Mouse (Mus musculus): Measurements from ENCODE around the gene Rab4b.
A peak's percentile ranks its signal among the peaks of the same experiment; 100 is the strongest.

The Rab4b gene

DNA sequence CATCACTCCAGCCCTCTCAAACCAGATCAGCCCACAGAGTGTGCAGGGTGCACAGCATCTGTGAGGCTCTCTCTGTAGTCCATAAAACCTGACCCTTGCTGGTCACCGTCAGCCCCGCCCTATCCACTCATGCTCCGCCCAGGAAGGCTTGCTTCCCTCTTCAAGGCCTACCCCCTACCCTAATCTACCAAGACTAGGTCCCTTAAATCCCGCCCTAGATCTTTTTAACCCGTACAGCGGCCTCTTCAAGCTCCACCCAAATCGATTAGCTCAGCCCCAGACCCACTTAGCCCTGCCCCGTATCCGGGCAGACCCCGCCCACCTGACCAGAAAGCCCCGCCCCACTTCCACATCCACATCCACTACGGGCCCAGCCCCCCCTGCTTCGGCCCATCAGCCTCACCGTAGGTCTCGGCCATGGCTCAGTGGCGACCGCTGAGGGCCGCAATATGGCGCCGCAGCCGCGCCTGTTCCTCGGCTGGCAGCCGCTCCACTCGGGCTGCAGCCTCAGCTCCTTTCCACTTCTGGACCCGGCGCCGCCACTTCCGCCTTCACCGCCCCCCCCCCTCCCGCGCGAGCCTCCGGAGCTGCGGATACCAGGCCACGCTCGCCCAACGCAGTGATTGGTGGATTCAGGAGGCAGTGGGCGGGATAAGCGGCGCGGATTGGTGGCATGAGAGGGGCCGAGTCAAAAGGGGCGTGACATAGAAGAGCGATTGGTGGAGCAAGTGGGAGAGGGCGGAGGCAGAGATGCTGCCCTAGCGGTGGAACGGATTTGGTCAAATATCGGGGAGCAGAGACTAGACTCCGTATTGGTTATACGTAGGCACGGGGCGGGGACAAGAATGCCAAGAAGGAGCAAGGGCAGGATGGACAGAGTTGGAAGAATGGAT, at the start of gene Rab4b:
Rab4b (minus strand) TSS at position 573 of the 893 bp plus-strand sequence.
- DNase-seq: peak; percentile 99 to 100

DNA sequence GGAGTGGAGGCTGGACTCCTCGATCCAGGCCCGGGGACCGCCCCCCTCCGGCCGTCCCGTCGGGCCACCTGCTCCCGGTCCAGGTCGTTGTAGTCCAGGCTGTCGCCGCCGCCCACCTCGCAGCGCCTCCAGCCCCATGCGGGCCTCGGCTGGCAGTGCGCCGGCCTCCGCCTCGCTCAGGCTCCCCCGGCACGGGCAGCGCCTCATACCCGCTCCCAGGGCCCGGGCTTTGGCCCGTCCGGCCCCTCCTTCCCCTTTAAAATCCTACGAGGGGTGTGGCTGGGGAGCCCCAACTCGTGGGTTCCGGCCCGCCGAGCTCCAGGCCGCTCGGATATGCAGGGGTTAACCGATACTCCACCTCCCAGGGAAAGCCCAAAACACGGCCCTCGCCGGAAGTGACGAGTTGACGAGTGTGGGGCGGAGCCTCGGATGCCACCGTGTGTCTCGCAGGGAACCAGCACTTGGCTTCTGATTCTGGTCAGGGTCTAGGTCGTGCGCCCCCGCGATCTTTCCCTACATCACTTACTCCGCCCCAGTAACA, 49.7 kb upstream of the Rab4b start, which contains the start of gene Itpkc:
Itpkc (minus strand) TSS at position 381 of the 541 bp plus-strand sequence.
- DNase-seq: peak; percentile 89 to 91

DNA sequence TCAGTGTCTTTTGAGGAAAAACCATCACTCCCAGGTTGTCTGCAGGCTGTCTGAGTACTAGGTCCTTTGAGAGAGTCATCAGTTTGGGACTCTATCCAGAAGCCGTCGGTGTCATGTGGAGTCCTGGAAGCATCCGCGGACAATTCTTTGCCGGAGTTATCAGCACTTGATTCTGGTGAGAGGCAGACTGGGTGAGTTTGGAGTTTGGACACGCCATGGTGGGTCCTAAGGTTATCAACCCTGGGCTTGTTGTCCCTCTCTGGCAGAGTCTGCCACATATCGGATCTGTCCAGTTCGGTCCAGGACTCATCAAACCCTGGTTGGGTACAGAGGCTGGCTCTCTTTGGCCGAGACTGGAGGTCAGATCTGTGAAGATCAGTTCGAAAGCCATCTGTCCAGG, 49.0 kb upstream of the Rab4b start:
- peak in 1 of 2 experiments; percentile 14 for DNase-seq

DNA sequence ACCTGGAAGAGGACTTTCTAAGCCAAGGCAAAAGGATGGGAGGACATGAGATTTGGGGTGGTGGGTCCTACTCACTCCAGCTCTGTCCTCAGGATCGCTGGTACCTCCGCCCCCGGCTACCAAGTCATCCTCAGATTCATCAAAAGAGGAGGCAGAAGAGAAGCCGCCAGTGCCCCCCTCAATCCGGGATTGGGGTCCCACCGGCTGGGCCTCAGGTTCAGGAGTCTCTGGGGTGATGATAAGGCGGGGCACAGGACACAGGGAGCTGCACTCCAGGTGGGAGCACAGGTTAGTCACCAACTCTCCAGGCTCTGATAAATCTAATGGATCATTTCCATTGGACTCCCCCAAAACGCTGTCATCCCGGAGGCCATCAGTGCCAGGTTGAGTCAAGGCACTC, 48.6 kb upstream of the Rab4b start:
- no peak for DNase-seq

DNA sequence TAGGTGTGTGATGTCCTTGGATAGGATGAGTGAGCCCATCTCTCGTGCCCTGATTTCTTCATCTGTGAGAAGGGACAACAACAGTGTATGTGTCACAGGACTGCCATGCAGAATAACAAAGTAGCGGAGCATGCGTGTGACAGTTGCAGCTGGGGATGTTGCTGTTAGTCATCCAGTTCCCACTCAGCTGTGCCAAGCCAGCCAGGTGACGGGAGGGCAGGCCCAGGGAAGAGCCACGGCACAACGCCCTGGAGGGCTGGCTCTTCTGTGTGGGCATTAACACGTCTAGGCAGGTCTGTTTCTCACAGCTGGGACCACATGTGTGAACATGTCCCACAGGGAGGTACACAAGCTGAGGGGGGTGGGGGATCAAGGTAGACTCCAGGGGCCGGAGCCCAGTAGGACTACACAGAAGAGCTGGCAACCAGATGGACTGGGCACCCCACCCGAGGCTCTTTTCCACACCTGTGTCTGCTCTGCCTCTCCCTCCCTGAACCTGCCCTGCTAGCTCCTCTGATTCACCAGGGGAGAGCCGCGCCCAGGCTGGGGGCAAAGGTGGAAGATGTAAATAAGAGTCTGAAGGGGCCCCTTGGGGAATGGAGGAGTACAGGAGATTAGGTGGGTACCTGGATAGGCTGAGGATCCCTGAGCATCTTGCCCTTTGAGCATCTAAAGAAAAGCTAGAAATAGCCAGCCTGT, 46.3 kb upstream of the Rab4b start:
- DNase-seq: no peak

DNA sequence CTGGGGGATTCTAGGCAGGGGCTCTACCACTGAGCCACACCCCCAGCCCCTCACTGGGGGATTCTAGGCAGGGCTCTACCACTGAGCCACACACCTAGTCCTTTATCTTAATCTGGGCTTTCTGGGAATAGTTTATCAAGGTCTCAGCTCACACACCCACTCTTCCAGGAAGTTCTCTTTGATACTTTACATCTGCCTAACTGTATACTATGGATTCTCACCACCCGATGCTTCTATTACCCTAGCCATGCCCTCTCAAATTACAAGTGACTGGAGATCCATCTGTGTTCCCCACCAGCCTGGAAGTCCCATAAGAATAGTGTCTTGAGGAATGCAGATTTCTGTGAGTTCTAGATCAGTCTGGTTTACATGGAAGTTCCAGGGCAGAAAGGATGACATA, 43.8 kb upstream of the Rab4b start:
- no peak for DNase-seq

DNA sequence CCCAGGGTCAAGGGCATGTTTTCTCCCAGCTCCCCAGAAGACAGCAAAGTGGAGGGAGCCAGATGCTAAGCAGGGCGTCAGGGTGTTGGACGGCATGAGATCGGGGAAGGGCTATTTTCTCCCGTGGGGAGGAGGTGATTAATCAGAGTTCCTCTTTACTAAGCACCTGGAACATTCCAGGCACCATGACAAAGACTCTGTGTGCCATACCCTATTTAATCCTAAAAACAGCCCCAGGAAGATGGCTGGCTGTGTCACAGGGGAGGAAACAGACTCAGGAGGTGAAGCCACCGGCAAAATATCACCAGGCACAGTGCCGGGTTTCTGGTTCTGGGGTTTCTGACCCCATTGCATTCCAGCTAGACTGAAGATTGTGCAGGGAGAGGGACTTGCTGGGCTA, 43.2 kb upstream of the Rab4b start:
- DNase-seq: no peak

DNA sequence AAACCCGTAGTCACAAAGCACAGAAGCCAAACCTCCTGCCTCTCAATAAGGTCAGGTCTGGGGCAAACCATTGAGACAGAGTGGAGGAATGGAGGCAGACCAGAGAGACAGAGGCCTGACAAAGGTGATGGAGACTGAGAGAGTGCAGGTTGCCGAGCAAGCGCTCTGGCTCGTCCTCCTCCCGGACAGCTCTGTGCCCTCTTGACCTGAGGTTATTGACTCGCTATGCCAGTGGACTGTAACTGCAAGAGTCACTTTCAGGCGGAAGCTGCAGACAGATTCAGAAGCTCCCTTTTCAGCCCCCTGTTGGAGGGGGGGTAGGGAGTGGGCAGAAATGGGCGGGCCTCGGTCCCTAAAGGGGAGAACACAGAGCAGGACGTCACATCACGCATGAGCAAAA, 41.2 kb upstream of the Rab4b start:
- DNase-seq: no peak

DNA sequence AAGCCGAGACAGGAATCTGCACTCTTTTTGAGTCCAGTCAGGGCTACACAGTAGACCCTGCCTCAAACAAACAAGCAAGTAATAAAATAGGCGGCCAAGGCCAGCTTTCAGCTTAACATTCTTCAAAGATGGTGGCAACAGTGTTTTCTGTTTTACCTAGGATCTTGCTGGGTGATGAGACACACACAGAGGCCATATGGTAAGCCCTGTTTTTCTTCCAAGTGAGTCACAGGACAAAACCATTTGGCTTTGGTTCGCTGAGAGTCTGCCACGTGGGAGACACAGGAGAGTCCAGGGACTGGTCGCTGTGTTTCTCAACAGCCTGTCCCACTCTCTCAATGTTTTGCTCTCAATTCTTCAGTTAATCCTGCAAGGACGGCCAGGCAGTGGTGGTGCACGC, 39.9 kb upstream of the Rab4b start:
- no peak for DNase-seq

DNA sequence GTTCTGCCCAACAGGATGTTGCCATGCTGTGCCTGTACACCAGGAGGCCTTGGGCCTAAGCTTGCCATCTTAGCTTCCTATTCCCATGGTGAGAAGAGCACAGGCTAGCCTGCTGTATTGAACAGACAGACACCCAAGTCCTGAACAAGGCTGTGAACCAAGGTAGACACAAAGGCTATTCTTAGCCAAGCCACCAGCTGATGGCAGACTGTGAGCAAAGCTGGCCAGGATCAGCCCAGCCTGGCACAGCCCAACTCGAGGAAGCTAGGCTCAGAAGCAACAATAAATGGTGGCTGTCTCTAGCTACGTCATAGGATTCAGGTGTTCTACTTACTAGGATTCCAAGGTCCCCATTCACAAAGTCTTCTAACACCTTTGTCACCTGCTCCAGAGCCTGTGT, 33.9 kb upstream of the Rab4b start:
- no peak for DNase-seq

DNA sequence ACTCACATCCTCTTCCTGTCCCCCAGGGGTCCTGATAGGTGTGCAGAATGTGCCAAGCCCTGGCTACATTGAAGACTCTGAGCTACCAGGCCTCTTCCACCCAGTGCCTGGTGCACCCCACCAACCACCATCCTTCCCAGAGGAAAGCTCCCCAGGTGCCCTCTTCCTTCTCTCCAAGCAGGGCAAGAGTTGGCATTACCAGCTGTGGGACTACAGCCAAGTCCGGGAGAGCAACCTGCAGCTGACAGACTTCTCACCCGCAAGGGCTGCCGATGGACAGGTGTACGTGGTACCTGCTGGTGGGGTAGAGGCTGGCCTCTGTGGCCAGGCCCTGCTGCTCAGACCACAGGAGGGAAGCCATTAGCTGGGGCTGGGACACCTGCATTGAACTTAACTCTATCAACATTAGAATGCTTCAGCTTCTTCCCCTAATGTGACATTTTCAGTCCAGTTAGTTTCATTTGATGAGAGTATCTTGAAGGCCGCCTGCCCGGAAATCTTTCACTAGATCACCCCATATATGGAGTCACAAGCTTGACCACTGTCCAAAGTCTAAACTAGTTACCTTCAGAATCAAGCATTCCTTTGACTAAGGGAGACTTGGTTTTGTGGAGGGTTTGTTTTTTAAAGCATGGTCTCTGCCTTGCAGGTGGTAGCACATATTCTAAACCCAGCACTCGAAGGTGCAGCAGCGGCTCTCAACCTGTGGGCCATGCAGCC, 25.2 kb upstream of the Rab4b start:
- DNase-seq: peak; percentile 34 to 47

DNA sequence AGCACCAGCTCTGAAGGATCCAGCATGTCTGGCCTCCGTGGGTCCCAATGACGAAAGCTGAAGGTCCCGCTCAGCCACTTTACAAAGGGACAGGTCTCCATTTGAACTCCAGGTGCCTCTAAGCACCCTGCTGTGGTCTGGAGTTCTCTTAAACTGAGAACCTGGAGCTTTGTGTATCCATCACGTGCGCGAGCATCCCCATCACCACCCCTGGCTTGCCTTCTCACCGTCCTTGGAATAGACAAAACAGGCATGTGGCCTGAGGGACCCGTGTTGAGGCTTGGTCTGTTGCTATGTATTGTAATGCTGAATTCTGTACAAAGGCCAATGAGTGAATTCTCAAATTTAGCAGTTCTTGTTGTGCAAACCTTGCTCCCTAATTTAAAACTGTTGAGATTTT, 20.1 kb upstream of the Rab4b start:
- no peak for DNase-seq

DNA sequence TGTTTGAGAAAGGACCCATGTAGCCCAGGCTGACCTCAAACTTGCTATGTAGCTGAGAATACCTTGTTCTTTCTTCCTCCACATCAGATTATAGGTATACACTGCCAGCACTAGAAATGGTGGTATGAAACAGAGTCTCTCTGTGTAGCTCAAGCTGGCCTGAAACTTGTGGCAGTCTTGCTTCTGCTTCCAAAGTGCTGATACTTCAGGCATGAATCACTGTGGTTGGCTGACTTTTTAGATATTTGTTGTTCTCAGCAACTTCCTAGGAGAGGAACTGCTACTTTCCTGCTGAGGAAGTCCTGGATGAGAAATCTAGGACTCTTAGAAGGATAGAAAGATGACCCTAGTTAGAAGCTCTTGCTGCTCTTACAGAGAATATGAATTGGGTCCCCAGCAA, 19.7 kb upstream of the Rab4b start:
- DNase-seq: no peak

DNA sequence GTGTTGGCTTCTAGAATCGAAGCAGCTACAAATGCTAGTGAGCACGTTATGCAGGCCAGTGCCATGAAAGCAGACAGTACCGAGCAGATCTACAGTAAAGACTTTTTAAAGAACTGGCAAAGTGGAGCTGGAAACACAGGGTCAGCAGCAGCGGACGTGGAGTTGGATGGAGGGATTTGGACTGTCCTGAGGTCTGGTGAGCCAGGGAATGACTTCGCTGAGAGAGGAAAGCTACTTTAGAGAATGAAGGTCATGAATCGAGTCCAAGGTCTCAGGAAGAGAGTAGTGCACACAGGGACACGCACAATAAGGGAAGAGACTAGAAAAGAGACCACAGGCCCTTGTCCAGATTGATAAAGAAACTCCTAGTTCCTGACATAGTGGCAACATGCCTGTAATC, 18.9 kb upstream of the Rab4b start:
- no peak for DNase-seq

DNA sequence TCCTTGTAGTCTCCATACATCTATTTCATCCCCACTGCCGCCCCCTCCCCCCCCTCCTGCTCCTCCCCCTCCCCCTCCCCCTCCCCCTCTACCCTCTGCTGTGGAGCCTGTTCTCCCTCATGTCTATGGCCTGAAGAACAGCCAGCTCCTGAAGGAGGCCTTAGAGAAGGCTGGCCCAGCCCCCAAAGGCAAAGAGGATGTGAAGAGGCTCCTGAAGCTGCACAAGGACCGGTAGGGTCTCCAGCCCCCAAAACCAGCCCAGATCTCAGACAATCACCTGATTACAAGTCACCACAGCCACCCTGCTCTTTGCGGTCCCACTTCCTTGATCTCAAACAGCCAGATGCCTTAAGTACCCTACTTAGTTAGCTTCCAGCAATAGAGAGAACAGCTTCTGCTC, 18.4 kb upstream of the Rab4b start:
- DNase-seq: no peak

DNA sequence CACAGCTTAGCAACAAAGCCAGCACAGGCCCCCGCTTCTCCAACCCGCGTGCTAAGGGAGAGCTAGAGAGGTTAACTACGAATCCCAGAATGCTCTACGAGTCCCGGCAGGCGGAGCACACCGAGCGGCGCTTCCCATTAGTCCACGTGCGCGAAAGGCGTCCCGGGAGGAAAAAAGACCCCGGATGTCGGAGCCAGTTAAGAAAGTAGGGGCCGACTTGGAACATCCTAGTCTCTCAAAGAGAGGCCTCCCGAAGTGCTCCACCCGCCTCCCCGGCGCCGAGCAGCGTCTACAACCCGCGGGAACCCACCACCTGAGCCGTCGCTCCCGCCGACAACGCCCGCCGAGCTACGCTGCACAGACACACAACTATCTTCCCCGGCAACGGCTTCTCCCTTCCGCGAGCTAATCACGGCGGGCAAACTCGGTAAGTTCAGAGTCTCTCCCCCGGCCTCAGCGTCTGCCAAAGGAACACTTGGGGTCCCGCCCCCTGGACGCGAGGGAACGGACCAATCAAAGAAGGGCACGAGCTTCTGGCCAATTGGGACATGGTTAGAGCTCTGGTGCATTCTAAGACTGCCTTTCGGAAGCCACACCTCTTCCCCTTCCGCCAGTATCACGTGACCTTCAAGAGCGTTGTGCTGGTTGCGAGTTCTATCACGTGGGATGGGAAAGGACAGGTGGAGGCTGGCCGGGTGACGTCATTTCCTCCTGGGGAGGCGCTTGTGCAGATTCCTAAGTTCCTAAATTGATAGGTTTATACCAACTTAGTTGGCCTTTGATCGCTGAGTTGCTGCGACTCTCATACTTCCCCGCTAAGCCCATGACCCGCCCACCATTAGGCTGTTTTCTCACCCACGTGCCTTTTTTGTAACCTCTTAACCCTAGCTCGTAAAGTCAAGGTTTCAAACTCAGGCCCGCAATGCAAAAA, 17.2 kb upstream of the Rab4b start, which contains the start of the genes BC024978 and Snrpa:
BC024978 (plus strand) TSS at position 101 of the 931 bp plus-strand sequence.
Snrpa (minus strand) TSS at position 591 of the 931 bp plus-strand sequence.
- DNase-seq: peak; percentile 99 to 100

DNA sequence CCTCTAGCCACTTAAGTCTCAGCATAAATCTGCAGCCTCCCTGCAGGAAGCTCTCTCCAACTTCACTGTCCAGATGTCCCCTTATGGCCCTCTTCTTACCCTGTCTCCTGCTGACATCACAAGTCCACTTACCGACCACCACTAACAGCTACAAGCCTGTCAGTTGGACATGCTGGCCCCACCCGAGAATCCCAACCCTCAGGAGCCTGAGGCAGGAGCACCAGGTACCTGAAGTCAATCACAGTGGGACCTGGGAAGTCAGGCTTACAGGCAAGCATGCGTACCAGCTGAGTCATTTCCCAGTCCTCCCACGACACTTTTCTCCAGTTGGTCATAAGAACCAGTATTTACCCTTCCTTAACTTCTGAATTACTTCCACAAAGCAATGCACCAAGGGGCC, 15.0 kb upstream of the Rab4b start:
- no peak for DNase-seq

DNA sequence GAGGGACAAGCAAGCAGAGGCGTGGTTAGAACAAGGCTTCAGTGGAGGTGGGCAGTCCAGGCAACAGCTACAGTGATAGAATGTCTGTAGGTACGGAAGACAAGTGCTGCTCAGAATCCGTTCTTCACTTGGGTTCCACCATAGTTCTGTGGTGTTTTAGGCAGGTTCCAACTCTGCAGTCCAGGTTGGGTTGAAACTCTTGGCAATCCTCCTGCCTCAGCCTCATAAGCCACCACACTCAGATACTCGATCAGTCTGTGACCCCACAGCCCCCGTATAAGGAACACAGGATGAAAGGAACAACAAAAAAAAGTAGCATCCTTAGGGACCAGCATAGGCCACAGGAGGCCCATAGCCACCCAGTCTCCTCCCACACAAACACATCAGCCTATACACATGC, 13.7 kb upstream of the Rab4b start:
- DNase-seq: no peak

DNA sequence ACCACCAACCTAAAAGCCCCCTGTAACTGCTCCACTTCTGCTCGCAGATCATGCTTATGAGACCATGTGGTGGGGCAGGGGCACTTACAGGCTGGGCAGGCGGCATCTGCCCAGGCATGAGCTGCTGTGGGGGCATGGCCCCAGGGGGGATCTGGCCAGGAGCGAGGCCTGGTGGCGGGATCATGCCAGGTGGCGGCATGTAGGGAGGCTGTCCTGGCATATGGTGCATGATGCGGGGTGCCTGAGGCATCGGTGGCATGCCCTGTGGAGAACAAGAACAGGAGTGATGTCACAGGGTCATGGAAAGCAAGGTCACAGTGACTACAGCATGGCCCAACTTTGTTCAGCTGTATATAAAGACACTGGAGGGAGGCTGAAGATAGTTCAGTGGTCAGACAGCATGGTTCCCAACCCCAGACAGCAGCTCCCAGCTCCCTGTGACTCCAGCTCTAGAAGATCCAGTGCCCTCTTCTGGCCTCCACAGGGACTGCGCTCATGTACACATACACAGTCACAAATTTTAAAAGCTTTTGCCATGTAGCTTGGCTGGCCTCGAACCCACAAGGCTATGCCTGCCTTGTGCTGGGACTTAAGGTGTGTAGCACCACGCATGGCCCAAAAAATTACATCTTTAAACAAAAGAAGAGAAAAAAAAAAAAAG, 10.7 kb upstream of the Rab4b start:
- no peak for DNase-seq

DNA sequence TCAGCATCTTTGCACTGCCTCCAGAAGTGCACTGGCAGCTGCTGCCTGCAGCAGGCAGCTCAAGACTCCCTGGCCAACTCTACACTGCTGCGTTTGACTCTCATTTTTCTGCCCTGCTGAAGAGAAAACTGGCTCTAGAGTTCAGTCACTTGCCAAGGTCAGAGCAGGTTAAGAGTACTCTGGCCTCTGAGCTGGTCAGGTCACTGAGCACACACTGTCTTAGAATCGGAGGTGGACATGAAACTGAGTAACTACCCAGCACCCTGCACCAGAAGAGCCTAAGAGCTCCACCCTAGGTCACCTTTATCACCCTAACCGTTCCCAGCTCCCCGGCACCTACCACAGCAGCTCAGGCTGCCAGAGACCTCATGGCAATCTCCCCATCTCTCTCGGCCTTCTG, 7.3 kb upstream of the Rab4b start:
- DNase-seq: peak; percentile 21 to 43

DNA sequence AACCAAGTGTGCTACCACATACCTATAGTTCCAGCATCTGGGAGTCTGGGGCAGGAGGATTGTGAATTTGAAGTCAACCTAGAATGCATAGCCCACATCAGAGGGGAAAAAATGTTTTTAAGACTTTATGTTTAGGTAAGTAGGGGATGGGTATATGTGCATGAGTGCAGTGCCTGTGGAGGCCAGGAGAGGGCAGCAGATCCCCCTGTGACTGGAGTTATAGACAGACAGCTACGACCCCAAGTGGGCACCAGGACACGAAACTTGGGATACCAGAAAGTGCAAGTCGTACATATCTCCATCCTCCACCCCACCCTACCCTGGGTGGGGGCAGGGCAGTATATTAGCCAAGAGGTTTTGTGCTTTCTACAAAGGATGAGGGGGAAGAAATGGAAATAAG, 6.3 kb upstream of the Rab4b start:
- DNase-seq: peak in 1 of 2 experiments; percentile 29

Data from kidney, adult 8-10 months (tissue).